Comparison of ENCODE assay signal across 13 mouse cellular contexts in genomic region chr13:93189416-93189815, GRCm38 (mm10). TPM values are rescaled to one million over a fixed set of nuclear protein-coding genes. Genes with fewer than 3 reads are reported as not detected.
DNase-seq lines count a peak whose midpoint lies in the region; ATAC-seq and TF ChIP-seq lines count a peak whose summit lies in the region.
"Had no signal": no experiment of that assay in that cellular context is flagged by ENCODE, and none has a peak within 500 bp of the region (broad histone marks: within the 10 kb centered on the region; RNA-seq: fewer than 3 reads in every experiment).

No protein-coding gene starts in this region.

- intact Hi-C loops in heart, postnatal 14 days (cut with DNase I), result no loop called here

- no peak overlapping the region for H3K4me2 ChIP-seq in heart, postnatal 0 days (ENCODE audit: low read depth, low read length)
- no peak overlapping the region for H3K4me2 ChIP-seq in neural tube, embryonic 13.5 days
- peak overlapping the region; percentile 6; the same call in 1 of the 2 replicates for H3K4me2 ChIP-seq in limb, embryonic 14.5 days (replicated peaks; ENCODE audit: low read depth, low read length, severe bottlenecking)
- H3K4me2 ChIP-seq in stomach, postnatal 0 days (replicated peaks; ENCODE audit: low read depth), result no peak overlapping the region; the same call in 1 of the 2 replicates
- H3K4me2 ChIP-seq in forebrain, embryonic 14.5 days (ENCODE audit: low read length), result no peak overlapping the region

- H3K4me1 ChIP-seq in heart, postnatal 0 days (ENCODE audit: control insufficient read depth, insufficient read depth), result peaks cover 20% of the 10 kb centered on the region; the same call in 1 of the 2 replicates
- H3K4me1 ChIP-seq in neural tube, embryonic 13.5 days (replicated peaks), result peaks cover 24% of the 10 kb centered on the region
- H3K4me1 ChIP-seq in limb, embryonic 14.5 days (ENCODE audit: control insufficient read depth, insufficient read depth, low read length), result peaks cover 9% of the 10 kb centered on the region; the same call in 1 of the 2 replicates
- 0 out of 2 replicates have a peak, but pooled peaks cover 2% of the 10 kb centered on the region for H3K4me1 ChIP-seq in stomach, postnatal 0 days (replicated peaks; ENCODE audit: control insufficient read depth, insufficient read depth)
- H3K4me1 ChIP-seq in forebrain, embryonic 14.5 days (ENCODE audit: control insufficient read depth, insufficient read depth, low read length), result peaks cover 18% of the 10 kb centered on the region

- H3K9ac ChIP-seq in heart, postnatal 0 days (replicated peaks; ENCODE audit: low read depth, low read length), result no peak overlapping the region
- H3K9ac ChIP-seq in neural tube, embryonic 13.5 days, result 0 out of 2 replicates have a peak overlapping the region, but pooled peaks have one; percentile 38
- H3K9ac ChIP-seq in limb, embryonic 14.5 days (ENCODE audit: low read depth, low read length, severe bottlenecking), result no peak overlapping the region
- 0 out of 2 replicates have a peak overlapping the region, but pooled peaks have one; percentile 8 for H3K9ac ChIP-seq in stomach, postnatal 0 days (ENCODE audit: low read length)
- H3K9ac ChIP-seq in forebrain, embryonic 14.5 days (ENCODE audit: low read length), result no peak overlapping the region
- H3K9ac ChIP-seq: hindbrain, embryonic 12.5 days had no signal

- H3K4me3 ChIP-seq in heart, postnatal 0 days (ENCODE audit: low read depth, low read length), result no peak overlapping the region
- H3K4me3 ChIP-seq in neural tube, embryonic 13.5 days, result no peak overlapping the region
- H3K4me3 ChIP-seq in limb, embryonic 14.5 days (replicated peaks; ENCODE audit: low read length), result no peak overlapping the region; the same call in 1 of the 2 replicates
- H3K4me3 ChIP-seq in stomach, postnatal 0 days (ENCODE audit: low read depth, low read length), result no peak overlapping the region
- no peak overlapping the region for H3K4me3 ChIP-seq in forebrain, embryonic 14.5 days (ENCODE audit: low read depth, low read length)
- H3K4me3 ChIP-seq: hindbrain, embryonic 12.5 days had no signal

- TF ChIP-seq CTCF in heart, postnatal 0 days (IDR thresholded peaks at IDR 0.05; ENCODE audit: low read depth), result no peak
- TF ChIP-seq CTCF in stomach, postnatal 0 days (IDR thresholded peaks at IDR 0.05; ENCODE audit: low read depth), result no peak

- TF ChIP-seq POLR2A in limb, embryonic 14.5 days (IDR thresholded peaks at IDR 0.05; ENCODE audit: borderline replicate concordance, extremely low read depth, insufficient read depth, insufficient read length), result no peak

- DNase-seq in heart, postnatal 0 days (ENCODE audit: low spot score), result no peak
- no peak for DNase-seq in heart, postnatal 14 days
- no peak for DNase-seq in neural tube, embryonic 10.5 days (ENCODE audit: extremely low spot score, low spot score)
- no peak for DNase-seq in limb, embryonic 14.5 days (ENCODE audit: low spot score)
- no peak for DNase-seq in stomach, postnatal 0 days (ENCODE audit: low spot score)
- no peak for DNase-seq in layer of hippocampus, postnatal 25 days (ENCODE audit: extremely low spot score in 1 of 2, low spot score in 1 of 2)
- no peak for DNase-seq in forebrain, embryonic 14.5 days (ENCODE audit: low spot score)
- DNase-seq: kidney, postnatal 10 days; retina, postnatal 1 day; thymus, postnatal 36 days had no signal

- 0 out of 2 replicates have a peak, but pooled peaks cover 5% of the 10 kb centered on the region for H3K36me3 ChIP-seq in heart, postnatal 0 days (replicated peaks; ENCODE audit: control insufficient read depth, insufficient read depth, low read length)
- 0 out of 2 replicates have a peak, but pooled peaks cover 6% of the 10 kb centered on the region for H3K36me3 ChIP-seq in neural tube, embryonic 13.5 days
- peaks cover 7% of the 10 kb centered on the region; the same call in 1 of the 2 replicates for H3K36me3 ChIP-seq in limb, embryonic 14.5 days (ENCODE audit: control insufficient read depth, insufficient read depth, low read length)
- H3K36me3 ChIP-seq in stomach, postnatal 0 days (ENCODE audit: control insufficient read depth, insufficient read depth, low read length), result no peaks in the 10 kb centered on the region; the same call in 1 of the 2 replicates
- peaks cover 7% of the 10 kb centered on the region; the same call in 1 of the 2 replicates for H3K36me3 ChIP-seq in forebrain, embryonic 14.5 days (ENCODE audit: control insufficient read depth, insufficient read depth, low read length)
- H3K36me3 ChIP-seq: hindbrain, embryonic 12.5 days had no signal

- ATAC-seq in heart, postnatal 0 days (ENCODE audit: insufficient read depth, low read depth), result no peak
- ATAC-seq in neural tube, embryonic 13.5 days (ENCODE audit: low read depth), result no peak
- no peak for ATAC-seq in limb, embryonic 14.5 days (ENCODE audit: low FRiP score, low read depth)
- ATAC-seq in stomach, postnatal 0 days (ENCODE audit: low FRiP score, low TSS enrichment), result no peak
- no peak for ATAC-seq in forebrain, embryonic 14.5 days

- no peaks in the 10 kb centered on the region for H3K27me3 ChIP-seq in heart, postnatal 0 days (ENCODE audit: control insufficient read depth, insufficient read depth, low read length)
- H3K27me3 ChIP-seq in neural tube, embryonic 13.5 days, result no peaks in the 10 kb centered on the region
- no peaks in the 10 kb centered on the region for H3K27me3 ChIP-seq in limb, embryonic 14.5 days (ENCODE audit: control insufficient read depth, insufficient read depth, low read length)
- no peaks in the 10 kb centered on the region for H3K27me3 ChIP-seq in stomach, postnatal 0 days (ENCODE audit: control insufficient read depth, insufficient read depth, low read length)
- H3K27me3 ChIP-seq in forebrain, embryonic 14.5 days (replicated peaks; ENCODE audit: control insufficient read depth, insufficient read depth, low read length), result no peaks in the 10 kb centered on the region
- H3K27me3 ChIP-seq: hindbrain, embryonic 12.5 days had no signal

- TF ChIP-seq EP300 in heart, postnatal 0 days (IDR thresholded peaks at IDR 0.05; ENCODE audit: low read depth), result no peak
- TF ChIP-seq EP300 in stomach, postnatal 0 days (optimal IDR thresholded peaks at IDR 0.05), result no peak

- 0 out of 2 replicates have a peak overlapping the region, but pooled peaks have one; percentile 13 for H3K27ac ChIP-seq in heart, postnatal 0 days (ENCODE audit: low read depth)
- no peak overlapping the region for H3K27ac ChIP-seq in neural tube, embryonic 13.5 days (replicated peaks)
- no peak overlapping the region for H3K27ac ChIP-seq in limb, embryonic 14.5 days (replicated peaks; ENCODE audit: low read depth, low read length)
- H3K27ac ChIP-seq in stomach, postnatal 0 days (replicated peaks), result no peak overlapping the region
- H3K27ac ChIP-seq in forebrain, embryonic 14.5 days (ENCODE audit: low read depth, low read length), result no peak overlapping the region
- H3K27ac ChIP-seq: hindbrain, embryonic 12.5 days had no signal

- 42% methylated on average over 2 of the region's 2 CpGs for WGBS in heart, postnatal 0 days
- WGBS in neural tube, embryonic 13.5 days, result 91% methylated on average over 2 of the region's 2 CpGs
- 85% methylated on average over 2 of the region's 2 CpGs for WGBS in limb, embryonic 14.5 days
- 48% methylated on average over 2 of the region's 2 CpGs for WGBS in stomach, postnatal 0 days
- WGBS in forebrain, embryonic 14.5 days, result 84% methylated on average over 2 of the region's 2 CpGs

- H3K9me3 ChIP-seq in heart, postnatal 0 days (replicated peaks; ENCODE audit: control insufficient read depth, low read length), result no peaks in the 10 kb centered on the region
- H3K9me3 ChIP-seq in neural tube, embryonic 13.5 days, result no peaks in the 10 kb centered on the region
- H3K9me3 ChIP-seq in limb, embryonic 14.5 days (ENCODE audit: control insufficient read depth, low read length), result no peaks in the 10 kb centered on the region
- no peaks in the 10 kb centered on the region for H3K9me3 ChIP-seq in stomach, postnatal 0 days (ENCODE audit: control insufficient read depth, low read length)
- H3K9me3 ChIP-seq in forebrain, embryonic 14.5 days (replicated peaks; ENCODE audit: control insufficient read depth, low read length), result no peaks in the 10 kb centered on the region
- H3K9me3 ChIP-seq: hindbrain, embryonic 12.5 days had no signal

RNA-seq across cellular contexts. Expression of gene Tent2, which starts 2.8 kb away (rescaled TPM):
- total RNA-seq in heart, postnatal 0 days (2014; rRNA removed; ENCODE audit: low replicate concordance), result 32.1 and 34.0 TPM in 2 replicates
- polyA plus RNA-seq in heart, postnatal 0 days (2015; fragmentation: Nextera tagmentation; extraction: Ambion mirVana), result 18.9 and 19.2 TPM in 2 replicates
- total RNA-seq in heart, postnatal 14 days (2021), result 10 to 100 TPM; 16.5 to 20.6 TPM
- polyA plus RNA-seq in neural tube, embryonic 13.5 days (2015; fragmentation: Nextera tagmentation; extraction: Ambion mirVana), result 43.3 and 48.3 TPM in 2 replicates
- polyA plus RNA-seq in limb, embryonic 14.5 days (2012; rRNA removed), result 72.1 and 74.6 TPM in 2 replicates
- polyA plus RNA-seq in limb, embryonic 14.5 days (2014; fragmentation: Nextera tagmentation; extraction: Ambion mirVana), result 76.1 and 80.1 TPM in 2 replicates
- polyA plus RNA-seq in stomach, postnatal 0 days (2015; fragmentation: Nextera tagmentation; extraction: Ambion mirVana), result 25.4 and 27.7 TPM in 2 replicates
- 10 to 100 TPM; 21.4 to 23.7 TPM for total RNA-seq in layer of hippocampus, postnatal 25 days (2021)
- polyA plus RNA-seq in forebrain, embryonic 14.5 days (2014; fragmentation: Nextera tagmentation; extraction: Ambion mirVana), result 48.5 and 48.8 TPM in 2 replicates

RNA-seq across cellular contexts. Expression of gene Cmya5, which starts 44.9 kb away (rescaled TPM):
- 30.7 and 34.6 TPM in 2 replicates for total RNA-seq in heart, postnatal 0 days (2014; rRNA removed; ENCODE audit: low replicate concordance)
- 7.3 and 8.3 TPM in 2 replicates for polyA plus RNA-seq in heart, postnatal 0 days (2015; fragmentation: Nextera tagmentation; extraction: Ambion mirVana)
- total RNA-seq in heart, postnatal 14 days (2021), result 100 to 1,000 TPM; 179 to 186 TPM
- polyA plus RNA-seq in neural tube, embryonic 13.5 days (2015; fragmentation: Nextera tagmentation; extraction: Ambion mirVana), result 0.11 and 0.14 TPM in 2 replicates
- 0.63 and 0.73 TPM in 2 replicates for polyA plus RNA-seq in limb, embryonic 14.5 days (2012; rRNA removed)
- polyA plus RNA-seq in limb, embryonic 14.5 days (2014; fragmentation: Nextera tagmentation; extraction: Ambion mirVana), result 0.66 and 0.78 TPM in 2 replicates
- polyA plus RNA-seq in stomach, postnatal 0 days (2015; fragmentation: Nextera tagmentation; extraction: Ambion mirVana), result 0.13 TPM in 2 replicates
- total RNA-seq in layer of hippocampus, postnatal 25 days (2021), result 1 to 10 TPM; 2.8 to 3.1 TPM
- 0.17 and 0.27 TPM in 2 replicates for polyA plus RNA-seq in forebrain, embryonic 14.5 days (2014; fragmentation: Nextera tagmentation; extraction: Ambion mirVana)
- total RNA-seq: common myeloid progenitor, adult 5-6 weeks had no signal

Comparison
In these comparisons a context has a peak if more than half of its experiments do, and no peak if none do; other contexts are left out.
1. H3K9ac ChIP-seq: peak in neural tube, embryonic 13.5 days (single experiment) and stomach, postnatal 0 days (single experiment); none in heart, postnatal 0 days (single experiment), limb, embryonic 14.5 days (single experiment) and forebrain, embryonic 14.5 days (single experiment).